Mouse (Mus musculus) MEL (cell line): ENCODE data around the gene Speer4b. TPM values are rescaled to one million over a fixed set of nuclear protein-coding genes. Genes with fewer than 3 reads are reported as not detected.

Source experiments
- DNase-seq: peaks from one replicate; pipeline ENCODE4 v3.0.0; 2011; ENCODE audit warnings: low read depth, low spot score
- H3K27ac ChIP-seq: 2 replicates; pipeline ENCODE4 v1.5.1; 2012; ENCODE audit warnings: low read depth, mild to moderate bottlenecking, control low read depth, low read length, moderate library complexity; ENCODE audit not compliant: control insufficient read depth
- H3K27me3 ChIP-seq, 2 experiments: fragments of 150-350 bp in 1 of 2; sonication (generic) in 1 of 2; 2 replicates each; pipeline ENCODE4 v1.6.1; 2012; ENCODE audit warnings: low read length in 2 of 2, mild to moderate bottlenecking in 2 of 2, improper control_type of control experiment in 1 of 2, moderate library complexity in 1 of 2; ENCODE audit not compliant: insufficient read depth in 2 of 2, control insufficient read depth in 1 of 2
- H3K36me3 ChIP-seq, 2 experiments: 2 replicates each; pipeline ENCODE4 v1.6.1; 2012 to 2014; ENCODE audit warnings: low read length in 2 of 2, improper control_type of control experiment in 1 of 2, inconsistent platforms in 1 of 2, mild to moderate bottlenecking in 1 of 2; ENCODE audit not compliant: insufficient read depth in 2 of 2, control insufficient read depth in 1 of 2
- H3K4me1 ChIP-seq, 2 experiments: fragments of 150-350 bp in 1 of 2; sonication (generic) in 1 of 2; 2 replicates each; pipeline ENCODE4 v1.6.1; 2012; ENCODE audit warnings: low read length in 2 of 2, improper control_type of control experiment in 1 of 2, mild to moderate bottlenecking in 1 of 2; ENCODE audit not compliant: insufficient read depth in 2 of 2, control insufficient read depth in 1 of 2
- H3K4me3 ChIP-seq, 2 experiments: fragments of 150-350 bp in 1 of 2; sonication (generic) in 1 of 2; 2 replicates each; pipeline ENCODE4 v1.5.1; 2012; ENCODE audit warnings: low read depth in 2 of 2, low read length in 2 of 2, mild to moderate bottlenecking in 2 of 2, moderate library complexity in 2 of 2, control low read depth in 1 of 2, improper control_type of control experiment in 1 of 2; ENCODE audit not compliant: control insufficient read depth in 1 of 2, insufficient read depth in 1 of 2
- H3K79me2 ChIP-seq: 2 replicates; pipeline ENCODE4 v1.6.1; 2012; ENCODE audit warnings: mild to moderate bottlenecking, low read length, moderate library complexity; ENCODE audit not compliant: control insufficient read depth, poor library complexity, insufficient read depth
- H3K9ac ChIP-seq: 2 replicates; pipeline ENCODE4 v1.6.1; 2012; ENCODE audit warnings: low read depth, mild to moderate bottlenecking, control low read depth, low read length, moderate library complexity; ENCODE audit not compliant: control insufficient read depth, poor library complexity, severe bottlenecking
- H3K9me3 ChIP-seq: fragments of 150-350 bp; sonication (generic); replicated peaks from 2 replicates; pipeline ENCODE4 v1.6.1; 2012; ENCODE audit warnings: mild to moderate bottlenecking, low read length, improper control_type of control experiment, moderate library complexity; ENCODE audit not compliant: insufficient read depth
- BHLHE40 ChIP-seq: IDR thresholded peaks from 2 replicates; pipeline ENCODE4 v1.6.1; 2012; ENCODE audit warnings: low read depth, mild to moderate bottlenecking, inconsistent platforms, low read length, improper control_type of control experiment, borderline replicate concordance
- E2F4 ChIP-seq: IDR thresholded peaks from 2 replicates; pipeline ENCODE4 v1.6.1; 2011; ENCODE audit warnings: low read depth, low read length, improper control_type of control experiment, borderline replicate concordance
- ELF1 ChIP-seq: IDR thresholded peaks from 2 replicates; pipeline ENCODE4 v1.6.1; 2014; ENCODE audit warnings: low read depth, mild to moderate bottlenecking, inconsistent platforms, low read length, improper control_type of control experiment, moderate library complexity
- GABPA ChIP-seq: IDR thresholded peaks from 2 replicates; pipeline ENCODE4 v1.6.1; 2012; ENCODE audit warnings: low read depth, mild to moderate bottlenecking, inconsistent platforms, low read length, improper control_type of control experiment, moderate library complexity
- MAFK ChIP-seq: IDR thresholded peaks from 2 replicates; pipeline ENCODE4 v1.6.1; 2011; ENCODE audit warnings: low read depth, mild to moderate bottlenecking, low read length, improper control_type of control experiment, borderline replicate concordance
- MAX ChIP-seq: IDR thresholded peaks from 2 replicates; pipeline ENCODE4 v1.6.1; 2011; ENCODE audit warnings: low read length, improper control_type of control experiment
- MAZ ChIP-seq: IDR thresholded peaks from 2 replicates; pipeline ENCODE4 v1.6.1; 2012; ENCODE audit warnings: low read depth, mild to moderate bottlenecking, inconsistent platforms, low read length, improper control_type of control experiment
- MXI1 ChIP-seq: IDR thresholded peaks from 2 replicates; pipeline ENCODE4 v1.6.1; 2011; ENCODE audit warnings: mild to moderate bottlenecking, low read depth, low read length, improper control_type of control experiment
- MYC ChIP-seq: IDR thresholded peaks from 2 replicates; pipeline ENCODE4 v1.6.1; 2011; ENCODE audit warnings: low read depth, mild to moderate bottlenecking, low read length, improper control_type of control experiment, moderate library complexity
- POLR2AphosphoS2 ChIP-seq: IDR thresholded peaks from 2 replicates; pipeline ENCODE4 v1.6.1; 2011; ENCODE audit warnings: low read length, improper control_type of control experiment
- POLR2AphosphoS5 ChIP-seq: IDR thresholded peaks from 2 replicates; pipeline ENCODE4 v1.6.1; 2012; ENCODE audit warnings: low read depth, borderline replicate concordance, mild to moderate bottlenecking, inconsistent platforms, low read length, moderate library complexity, mixed read lengths
- RAD21 ChIP-seq: IDR thresholded peaks from 2 replicates; pipeline ENCODE4 v1.6.1; 2011; ENCODE audit warnings: mild to moderate bottlenecking, low read depth, low read length, improper control_type of control experiment
- RCOR1 ChIP-seq: IDR thresholded peaks from 2 replicates; pipeline ENCODE4 v1.6.1; 2012; ENCODE audit warnings: low read depth, mild to moderate bottlenecking, inconsistent platforms, low read length, improper control_type of control experiment
- SMC3 ChIP-seq: IDR thresholded peaks from 2 replicates; pipeline ENCODE4 v1.6.1; 2011; ENCODE audit warnings: low read depth, low read length, improper control_type of control experiment
- TAL1 ChIP-seq: IDR thresholded peaks from 2 replicates; pipeline ENCODE4 v1.6.1; 2012; ENCODE audit warnings: mild to moderate bottlenecking, inconsistent platforms, low read length, moderate library complexity, mixed read lengths
- TCF12 ChIP-seq: IDR thresholded peaks from 2 replicates; pipeline ENCODE4 v1.6.1; 2014; ENCODE audit warnings: low read depth, mild to moderate bottlenecking, inconsistent platforms, low read length, improper control_type of control experiment, moderate library complexity
- USF1 ChIP-seq: IDR thresholded peaks from 2 replicates; pipeline ENCODE4 v1.6.1; 2014; ENCODE audit warnings: low read depth, mild to moderate bottlenecking, inconsistent platforms, low read length, improper control_type of control experiment, moderate library complexity
- ZMIZ1 ChIP-seq: IDR thresholded peaks from 2 replicates; pipeline ENCODE4 v1.6.1; 2012; ENCODE audit warnings: low read depth, mild to moderate bottlenecking, inconsistent platforms, low read length, improper control_type of control experiment, moderate library complexity
- ZNF384 ChIP-seq: IDR thresholded peaks from 2 replicates; pipeline ENCODE4 v1.6.1; 2012; ENCODE audit warnings: low read depth, mild to moderate bottlenecking, inconsistent platforms, low read length, improper control_type of control experiment
- polyA plus RNA-seq, 2 experiments: library from polyadenylated mRNA; stranded (reverse) in 1 of 2; unstranded in 1 of 2; fragments of >175 nt in 1 of 2; fragments of >200 nt in 1 of 2; gene quantifications; 2 replicates each; pipeline versions ENCODE4 v1.2.1 to v1.2.4; 2012; ENCODE audit warnings: low replicate concordance in 2 of 2, low read depth in 1 of 2; ENCODE audit not compliant: insufficient read length in 2 of 2, insufficient read depth in 1 of 2, missing spikeins in 1 of 2
- total RNA-seq: library from RNA; depleted of rRNA; stranded (reverse); fragments of 300-350 nt; gene quantifications from 2 replicates; pipeline ENCODE4 v1.2.3, GENCODE M21; 2012

The Speer4b gene
- total and polyA plus RNA-seq, 3 experiments = not detected

- TF ChIP-seq E2F4 (no peak), ZMIZ1 (no peak), RAD21 (no peak), MAX (no peak), POLR2AphosphoS2 (no peak), BHLHE40 (no peak)
- TF ChIP-seq, all 39 proteins: peak for 0
- H3K9ac ChIP-seq = no peak overlapping the region
- DNase-seq = no peak
- no peaks in the 10 kb centered on the region for H3K9me3 ChIP-seq
- H3K4me3 ChIP-seq = no peak overlapping the region
- no peaks in the 10 kb centered on the region for H3K36me3 ChIP-seq
- no peaks in the 10 kb centered on the region for H3K27me3 ChIP-seq
- no peak overlapping the region for H3K27ac ChIP-seq
- no peaks in the 10 kb centered on the region for H3K4me1 ChIP-seq
- no peaks in the 10 kb centered on the region for H3K79me2 ChIP-seq
These were observed 26.2 kb downstream of the Speer4b start for GRCm38 (mm10) chr5:27474964-27475465.

- Histone ChIP-seq H3K27ac (no peak overlapping the region), H3K4me3 (no peak overlapping the region), H3K36me3 (no peaks in the 10 kb centered on the region), H3K27me3 (no peaks in the 10 kb centered on the region), H3K9me3 (no peaks in the 10 kb centered on the region), H3K9ac (no peak overlapping the region), H3K79me2 (no peaks in the 10 kb centered on the region), H3K4me1 (no peaks in the 10 kb centered on the region)
- no peak for TF ChIP-seq USF1
- DNase-seq = no peak
These were observed 43.6 kb downstream of the Speer4b start for GRCm38 (mm10) chr5:27457686-27458085.

- H3K36me3 ChIP-seq = no peaks in the 10 kb centered on the region
- H3K4me3 ChIP-seq = no peak overlapping the region
- no peaks in the 10 kb centered on the region for H3K79me2 ChIP-seq
- no peaks in the 10 kb centered on the region for H3K9me3 ChIP-seq
- no peak overlapping the region for H3K27ac ChIP-seq
- H3K4me1 ChIP-seq = no peaks in the 10 kb centered on the region
- no peaks in the 10 kb centered on the region for H3K27me3 ChIP-seq
- no peak for TF ChIP-seq MXI1
- TF ChIP-seq ZNF384 = no peak
- no peak for TF ChIP-seq MAZ
- TF ChIP-seq RCOR1 = no peak
- no peak for TF ChIP-seq POLR2AphosphoS5
- no peak for TF ChIP-seq E2F4
- TF ChIP-seq MYC = no peak
- TF ChIP-seq MAFK = no peak
- TF ChIP-seq SMC3 = no peak
- TF ChIP-seq ELF1 = no peak
- TF ChIP-seq TAL1 = no peak
- TF ChIP-seq GABPA = no peak
- no peak for TF ChIP-seq BHLHE40
- no peak for TF ChIP-seq TCF12
- no peak overlapping the region for H3K9ac ChIP-seq
- no peak for DNase-seq
These were observed 44.3 kb downstream of the Speer4b start for GRCm38 (mm10) chr5:27456981-27457380.
